Mouse (Mus musculus): Measurements from ENCODE around the gene Mcl1.

DNA sequence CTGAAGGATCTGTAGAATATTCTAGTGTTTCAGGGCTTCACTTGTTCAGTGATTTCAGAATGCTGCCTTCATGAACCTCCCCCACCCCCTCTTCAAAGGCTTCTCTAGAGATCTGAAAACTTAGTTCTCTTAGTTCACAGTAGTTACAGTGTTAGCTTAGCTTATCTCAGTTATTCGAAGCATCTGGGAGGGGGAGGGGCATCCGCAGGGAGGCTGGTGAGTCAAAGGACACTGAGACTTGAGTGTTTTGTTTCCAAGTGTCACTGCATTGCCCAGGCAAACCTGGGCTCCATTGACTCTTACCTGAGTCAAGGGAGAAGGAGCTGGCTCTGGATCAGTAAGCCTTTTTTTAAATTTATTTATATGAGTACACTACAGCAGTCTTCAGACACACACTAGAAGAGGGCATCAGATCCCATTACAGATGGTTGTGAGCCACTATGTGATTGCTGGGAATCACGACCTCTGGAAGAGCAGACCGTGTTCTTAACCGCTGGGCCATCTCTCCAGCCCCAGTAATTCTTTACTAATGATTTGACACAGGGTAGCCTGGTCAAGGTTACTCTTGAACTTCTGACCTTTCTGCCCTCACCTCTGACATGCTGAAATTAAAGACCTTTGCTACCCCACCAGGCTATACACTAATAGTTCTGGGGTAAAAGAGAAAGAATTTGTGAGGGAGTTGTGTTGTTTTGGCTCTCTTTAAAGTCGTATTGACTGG, 7.7 kb downstream of the Mcl1 start:
- TF ChIP-seq CTCF (IDR thresholded peaks at IDR 0.05; ENCODE audit: control insufficient read depth, insufficient read depth, insufficient read length), result no peak
- no peak for TF ChIP-seq MAX (IDR thresholded peaks at IDR 0.05)

All from C2C12 (cell line).